Mouse (Mus musculus) gastrocnemius, postnatal 36 days (tissue): ENCODE measurements around the gene Fanca. TPM values are rescaled to one million over a fixed set of nuclear protein-coding genes. Genes with fewer than 3 reads are reported as not detected.

Experiments used
- DNase-seq, 2 experiments: peaks; one replicate each; pipeline ENCODE4 v3.0.0; 2022
- intact Hi-C: fragments of 180-260 bp; cut with DNase I; formaldehyde crosslinking; loops from one replicate; pipeline ENCODE4 v1.15.1; 2025
- long read RNA-seq, 2 experiments: library from polyadenylated mRNA; stranded (forward); transcript quantifications; one replicate each; pipeline ENCODE4 v2.0.0; 2021
- total RNA-seq, 2 experiments: library from RNA; stranded (reverse); gene quantifications; 2 replicates each; pipeline ENCODE4 v1.2.3; 2021

Gene Fanca
- under 1 TPM; 0.28 to 0.42 TPM for total RNA-seq
- long read RNA-seq, experiment 1: 0 reads
- long read RNA-seq, experiment 2, partial matches to known transcripts: 0 of 2 reads
- long read RNA-seq, experiment 2, other reads (novel, unspliced or antisense): 2 of 2 reads

- intact Hi-C loops: no loop called here
- peak; percentile 82 to 89 for DNase-seq
Observed at GRCm38 (mm10) chr8:123318467-123318911, at the start of gene Fanca. TSS of gene Fanca (minus strand) at chr8:123318576.

DNA sequence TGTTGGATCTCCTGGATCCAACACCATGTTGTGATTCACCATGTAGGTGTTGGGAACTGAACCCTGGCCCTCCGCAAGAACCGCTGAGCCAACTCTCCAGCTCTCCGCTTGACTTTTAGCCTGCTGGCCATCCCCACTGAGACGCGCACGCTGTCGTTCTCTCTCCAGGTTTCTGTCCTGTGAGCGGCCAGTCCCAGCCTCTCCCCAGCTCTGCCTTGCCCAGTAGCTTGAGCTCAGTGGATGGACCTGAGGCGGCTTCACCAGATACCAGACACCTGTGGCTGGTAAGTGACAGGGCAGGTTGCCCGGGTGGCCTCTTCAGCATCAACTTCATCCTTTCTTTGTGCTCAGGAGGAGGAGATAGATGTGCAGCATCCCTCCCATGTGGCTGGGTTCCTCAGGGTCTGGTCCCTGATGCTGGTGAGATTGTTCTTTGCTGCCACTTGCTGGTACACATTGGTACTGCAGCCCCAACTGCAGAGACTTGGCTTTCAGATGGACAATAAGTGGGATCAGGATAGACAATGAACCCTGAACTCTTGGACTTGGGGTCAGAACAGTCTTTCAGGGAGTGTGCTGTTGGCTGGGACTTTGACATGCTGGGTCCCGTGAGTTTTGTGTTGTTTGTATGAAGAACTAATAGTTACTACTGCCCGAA is 42.8 kb upstream of the Fanca start:
- intact Hi-C loops: loop anchor here (2.0 kb wide), 1 partner anchor 38 kb away; no protein-coding TSS in a partner anchor
- peak; percentile 49 to 68 for DNase-seq

DNA sequence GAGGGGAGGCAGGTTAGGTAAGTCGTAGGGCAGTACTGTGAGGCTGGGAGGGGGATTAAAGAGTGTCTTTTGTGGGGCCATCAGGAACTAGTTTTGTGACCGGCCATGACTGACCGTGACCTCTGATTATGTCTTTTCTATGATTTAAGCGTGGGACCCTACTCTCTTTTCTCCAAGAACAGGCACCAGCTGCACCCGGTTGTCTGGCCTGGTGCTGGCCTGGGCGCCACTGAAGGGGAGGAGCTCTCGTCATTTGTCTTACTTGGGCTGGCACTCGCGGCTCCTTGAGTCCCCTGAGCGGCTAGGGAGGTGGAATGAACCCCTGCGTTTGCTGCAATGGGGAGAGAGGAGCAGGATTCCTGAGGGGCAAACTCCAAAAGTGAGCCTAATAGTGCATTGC is 34.8 kb upstream of the Fanca start:
- DNase-seq: no peak
- intact Hi-C loops: no loop called here

GRCm38 (mm10) chr8:123352786-123353185 is 34.4 kb upstream of the Fanca start:
- intact Hi-C loops: no loop called here
- no peak for DNase-seq

- intact Hi-C loops: no loop called here
- no peak for DNase-seq
Observed at GRCm38 (mm10) chr8:123352118-123352517, 33.7 kb upstream of the Fanca start.

DNA sequence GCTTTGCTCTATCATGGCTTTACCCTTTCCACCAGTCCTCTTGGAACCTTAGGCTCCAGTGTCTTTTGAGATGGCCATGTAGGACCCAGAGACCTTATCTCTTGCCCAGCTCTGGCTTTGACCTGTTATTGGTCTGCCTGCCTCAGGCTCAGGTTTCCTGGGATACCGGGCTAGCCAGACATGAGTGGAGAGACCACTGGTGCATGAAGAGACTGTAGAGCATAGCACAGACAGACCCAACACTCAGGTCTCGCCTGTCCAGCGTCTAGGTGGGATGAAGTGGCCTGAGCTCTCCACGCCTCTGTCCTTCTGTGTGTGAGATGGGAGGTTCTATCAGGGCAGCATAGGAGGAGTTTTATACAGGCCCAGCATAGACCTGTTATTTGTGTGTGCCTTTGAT is 30.7 kb upstream of the Fanca start:
- DNase-seq: no peak
- intact Hi-C loops: no loop called here

DNA sequence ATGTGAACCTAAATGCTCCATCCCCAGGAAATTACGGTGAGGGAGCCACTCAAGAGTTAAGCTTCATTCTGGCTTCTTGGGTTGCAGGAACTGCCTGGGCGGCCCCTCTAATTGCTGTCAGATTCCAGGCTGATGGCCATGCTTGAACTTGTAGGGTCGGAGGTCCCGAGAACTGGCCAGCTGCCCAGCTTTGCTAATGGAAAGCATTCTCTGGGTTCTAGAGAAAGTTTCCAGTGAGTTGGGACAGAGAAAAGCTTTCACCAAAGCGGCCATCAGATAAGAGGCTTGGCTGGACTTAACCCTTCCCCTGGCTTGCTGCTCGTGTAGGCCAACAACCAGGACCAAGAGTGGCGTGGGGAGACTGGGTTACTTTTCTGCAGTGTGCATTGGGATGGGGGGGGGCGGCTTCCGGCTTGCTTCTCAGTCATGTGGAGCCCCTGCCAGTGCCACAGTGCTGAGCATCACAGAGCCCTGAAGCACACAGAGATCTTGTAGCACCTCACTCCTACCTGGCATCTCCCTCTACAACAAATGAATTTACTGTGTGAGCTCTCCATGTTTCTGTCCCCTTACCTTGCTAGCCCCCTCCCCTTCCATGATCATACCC is 30.0 kb upstream of the Fanca start:
- intact Hi-C loops: no loop called here
- no peak for DNase-seq

- no peak for DNase-seq
- intact Hi-C loops: no loop called here
Observed at GRCm38 (mm10) chr8:123347293-123347692, 28.9 kb upstream of the Fanca start.

DNA sequence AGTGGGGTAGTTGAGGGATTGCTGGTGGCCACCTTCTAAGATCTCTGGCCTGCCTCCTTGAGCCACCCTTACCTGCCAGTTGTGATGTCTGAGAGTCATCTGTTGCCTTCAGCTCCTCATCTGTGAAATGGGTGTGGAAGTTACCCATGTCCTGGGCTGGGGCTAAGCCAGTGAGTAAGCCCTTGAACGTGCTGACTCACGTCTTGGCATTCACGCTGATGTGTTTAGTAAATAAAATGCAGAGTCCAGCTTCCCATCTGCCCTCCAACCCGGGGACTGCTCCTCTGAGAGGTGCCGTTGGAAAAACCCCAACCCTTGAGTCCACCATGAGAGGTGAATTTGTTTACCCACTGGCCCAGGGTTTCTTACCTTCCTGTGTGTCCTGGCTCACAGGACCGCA is 27.5 kb upstream of the Fanca start:
- intact Hi-C loops: no loop called here
- DNase-seq: no peak

DNA sequence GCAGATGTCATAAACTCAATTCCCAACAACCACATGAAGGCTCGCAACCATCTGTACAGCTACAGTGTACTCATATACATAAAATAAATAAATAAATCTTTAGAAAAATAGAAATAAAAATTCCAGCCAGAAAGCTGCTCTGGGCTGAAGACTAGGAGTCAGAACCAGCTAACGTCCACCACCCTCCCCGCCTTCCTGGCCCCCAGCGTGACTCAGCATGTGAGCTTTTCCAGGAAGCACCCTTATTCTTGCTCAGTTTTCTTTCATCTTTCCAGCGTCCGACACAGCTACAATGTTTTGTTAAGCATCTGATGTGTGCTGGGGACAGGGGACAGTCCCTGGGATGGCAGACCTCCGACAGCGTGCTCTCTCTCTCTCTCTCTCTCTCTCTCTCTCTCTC is 26.8 kb upstream of the Fanca start:
- intact Hi-C loops: no loop called here

GRCm38 (mm10) chr8:123343422-123343821 is 25.0 kb upstream of the Fanca start:
- DNase-seq: no peak
- intact Hi-C loops: no loop called here

More for the DNA sequence above, 26.8 kb upstream of the Fanca start:
- no peak for DNase-seq

DNA sequence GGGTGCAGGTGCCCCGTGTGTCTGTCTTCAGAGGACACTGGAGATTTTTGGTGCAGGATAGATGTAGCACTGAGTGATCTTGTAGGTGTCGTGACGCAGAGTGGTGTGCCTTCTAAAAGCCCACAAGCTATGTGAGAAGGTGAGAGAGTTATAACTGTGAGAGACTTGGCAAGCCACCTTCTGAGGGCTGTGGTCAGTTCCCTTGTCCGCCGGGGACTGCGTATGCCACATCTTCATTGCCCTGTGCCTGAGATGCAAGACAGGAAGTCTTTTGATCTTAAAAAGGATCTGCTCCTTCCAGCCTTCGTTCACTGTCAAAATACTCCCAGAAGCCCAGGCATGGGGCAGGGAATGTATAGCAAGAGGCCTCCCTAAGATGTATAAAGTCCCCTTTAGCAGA is 24.5 kb upstream of the Fanca start:
- intact Hi-C loops: no loop called here
- DNase-seq: no peak

- DNase-seq: no peak
- intact Hi-C loops: no loop called here
Observed at GRCm38 (mm10) chr8:123342253-123342652, 23.9 kb upstream of the Fanca start.

GRCm38 (mm10) chr8:123341040-123342015 is 23.0 kb upstream of the Fanca start:
- intact Hi-C loops: no loop called here
- DNase-seq: no peak

DNA sequence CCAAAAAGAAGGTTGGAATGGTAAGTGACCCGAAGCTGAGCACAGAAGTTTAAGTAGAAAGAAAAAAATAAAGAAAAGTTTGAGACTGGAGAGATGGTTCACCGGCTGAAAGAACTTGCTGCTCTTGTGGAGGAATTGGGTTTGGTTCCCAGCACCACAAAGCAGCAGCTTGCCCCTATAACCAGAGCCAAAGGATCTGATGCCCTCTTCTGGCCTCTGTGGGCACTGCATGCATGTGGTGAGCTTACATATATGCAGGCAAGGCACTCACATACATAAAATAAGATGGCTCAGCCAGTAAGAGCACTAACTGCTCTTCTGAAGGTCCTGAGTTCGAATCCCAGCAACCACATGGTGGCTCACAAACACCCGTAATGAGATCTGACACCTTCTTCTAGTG is 21.7 kb upstream of the Fanca start:
- intact Hi-C loops: no loop called here

GRCm38 (mm10) chr8:123337475-123337874 is 19.1 kb upstream of the Fanca start:
- no peak for DNase-seq
- intact Hi-C loops: no loop called here

More for the DNA sequence above, 21.7 kb upstream of the Fanca start:
- no peak for DNase-seq

GRCm38 (mm10) chr8:123334467-123334866 is 16.1 kb upstream of the Fanca start:
- intact Hi-C loops: no loop called here
- no peak for DNase-seq

- intact Hi-C loops: no loop called here
- no peak for DNase-seq
Observed at GRCm38 (mm10) chr8:123333864-123334263, 15.5 kb upstream of the Fanca start.

GRCm38 (mm10) chr8:123333091-123333587 is 14.8 kb upstream of the Fanca start:
- intact Hi-C loops: no loop called here
- no peak for DNase-seq

- peak; percentile 39 to 44 for DNase-seq
- intact Hi-C loops: no loop called here
Observed at GRCm38 (mm10) chr8:123332262-123333090, 14.1 kb upstream of the Fanca start, which contains the start of gene Spire2. TSS of gene Spire2 (plus strand) at chr8:123332713.
